Mouse (Mus musculus): ENCODE measurements around the gene Phf23. TPM values are rescaled to one million over a fixed set of nuclear protein-coding genes. Genes with fewer than 3 reads are reported as not detected.

Phf23 gene
- total RNA-seq, 1 experiment = 80.9 TPM

GRCm38 (mm10) chr11:70000396-70000898 is 4.9 kb downstream of the Phf23 start, which contains the start of gene Dvl2:
Dvl2 (plus strand) TSS chr11:70000595.
- in situ Hi-C loops (cut with MboI; ENCODE audit: low sequenced_read_pairs in 2 of 2, unreplicated experiment in 2 of 2) = no loop called here
- H3K4me1 ChIP-seq (ENCODE audit: control insufficient read depth in 2 of 2, insufficient read depth in 2 of 2, low read length in 2 of 2, poor library complexity in 1 of 2) = peaks cover 13 to 23% of the 10 kb centered on the region in 2 experiments
- TF ChIP-seq MAFK (IDR thresholded peaks at IDR 0.05; ENCODE audit: insufficient read depth, low read depth, low read length) (no peak), ZC3H11A (IDR thresholded peaks at IDR 0.05; ENCODE audit: borderline replicate concordance, low read depth, low read length) (no peak), ZNF384 (IDR thresholded peaks at IDR 0.05; ENCODE audit: low read depth, low read length) (no peak), CHD2 (IDR thresholded peaks at IDR 0.05; ENCODE audit: low read depth, low read length) (no peak), HCFC1 (IDR thresholded peaks at IDR 0.05; ENCODE audit: borderline replicate concordance, insufficient read depth, low read length) (peak; percentile 62; the same call in 1 of the 2 replicates)
- DNase-seq (ENCODE audit: low read depth, low spot score) = peak; percentile 96
- peaks cover 34% of the 10 kb centered on the region for H3K36me3 ChIP-seq (ENCODE audit: control insufficient read depth, insufficient read depth, low read length, poor library complexity, severe bottlenecking)
- peak within 1 kb of the TSS; percentile 88 for H3K9ac ChIP-seq (ENCODE audit: insufficient read depth, low read depth, low read length, poor library complexity, severe bottlenecking)
- H3K4me3 ChIP-seq (ENCODE audit: insufficient read depth in 1 of 2, low read depth in 1 of 2, low read length in 2 of 2, poor library complexity in 1 of 2, severe bottlenecking in 1 of 2) = peak within 1 kb of the TSS; percentile 75 to 87
- H3K9me3 ChIP-seq (ENCODE audit: control insufficient read depth, insufficient read depth, low read depth, low read length) = no peaks in the 10 kb centered on the region
- peak within 1 kb of the TSS; percentile 77 for H3K27ac ChIP-seq (ENCODE audit: insufficient read depth, low read depth, low read length, poor library complexity, severe bottlenecking)

- in situ Hi-C loops (cut with MboI; ENCODE audit: low sequenced_read_pairs in 2 of 2, unreplicated experiment in 2 of 2) = no loop called here
- H3K27ac ChIP-seq (ENCODE audit: insufficient read depth, low read depth, low read length, poor library complexity, severe bottlenecking) = peak overlapping the region; percentile 77; the same call in 1 of the 2 replicates
- peak overlapping the region; percentile 75 to 87 for H3K4me3 ChIP-seq (ENCODE audit: insufficient read depth in 1 of 2, low read depth in 1 of 2, low read length in 2 of 2, poor library complexity in 1 of 2, severe bottlenecking in 1 of 2)
- TF ChIP-seq HCFC1 (IDR thresholded peaks at IDR 0.05; ENCODE audit: borderline replicate concordance, insufficient read depth, low read length) = no peak
- TF ChIP-seq ZNF384 (IDR thresholded peaks at IDR 0.05; ENCODE audit: low read depth, low read length) = no peak
- TF ChIP-seq CHD2 (IDR thresholded peaks at IDR 0.05; ENCODE audit: low read depth, low read length) = no peak
- TF ChIP-seq MAFK (IDR thresholded peaks at IDR 0.05; ENCODE audit: insufficient read depth, low read depth, low read length) = no peak
- TF ChIP-seq ZC3H11A (IDR thresholded peaks at IDR 0.05; ENCODE audit: borderline replicate concordance, low read depth, low read length) = no peak
- peaks cover 13 to 26% of the 10 kb centered on the region in 2 experiments for H3K4me1 ChIP-seq (ENCODE audit: control insufficient read depth in 2 of 2, insufficient read depth in 2 of 2, low read length in 2 of 2, poor library complexity in 1 of 2)
- peaks cover 40% of the 10 kb centered on the region for H3K36me3 ChIP-seq (ENCODE audit: control insufficient read depth, insufficient read depth, low read length, poor library complexity, severe bottlenecking)
- H3K9me3 ChIP-seq (ENCODE audit: control insufficient read depth, insufficient read depth, low read depth, low read length) = no peaks in the 10 kb centered on the region
- peak overlapping the region; percentile 88 for H3K9ac ChIP-seq (ENCODE audit: insufficient read depth, low read depth, low read length, poor library complexity, severe bottlenecking)
- no peak for DNase-seq (ENCODE audit: low read depth, low spot score)
Measured at GRCm38 (mm10) chr11:70001159-70001558, 5.6 kb downstream of the Phf23 start.

- Histone ChIP-seq H3K36me3 (ENCODE audit: control insufficient read depth, insufficient read depth, low read length, poor library complexity, severe bottlenecking) (peaks cover 46% of the 10 kb centered on the region), H3K9me3 (ENCODE audit: control insufficient read depth, insufficient read depth, low read depth, low read length) (no peaks in the 10 kb centered on the region), H3K9ac (ENCODE audit: insufficient read depth, low read depth, low read length, poor library complexity, severe bottlenecking) (no peak overlapping the region), H3K4me1 (ENCODE audit: control insufficient read depth in 2 of 2, insufficient read depth in 2 of 2, low read length in 2 of 2, poor library complexity in 1 of 2) (peaks cover 13 to 26% of the 10 kb centered on the region in 2 experiments), H3K27ac (ENCODE audit: insufficient read depth, low read depth, low read length, poor library complexity, severe bottlenecking) (no peak overlapping the region), H3K4me3 (ENCODE audit: insufficient read depth in 1 of 2, low read depth in 1 of 2, low read length in 2 of 2, poor library complexity in 1 of 2, severe bottlenecking in 1 of 2) (peak overlapping the region; percentile 75 to 87)
- in situ Hi-C loops (cut with MboI; ENCODE audit: low sequenced_read_pairs in 2 of 2, unreplicated experiment in 2 of 2) = no loop called here
- TF ChIP-seq ZC3H11A (IDR thresholded peaks at IDR 0.05; ENCODE audit: borderline replicate concordance, low read depth, low read length) (peak; percentile 38; the same call in 1 of the 2 replicates), HCFC1 (IDR thresholded peaks at IDR 0.05; ENCODE audit: borderline replicate concordance, insufficient read depth, low read length) (no peak)
- DNase-seq (ENCODE audit: low read depth, low spot score) = no peak
Measured at GRCm38 (mm10) chr11:70001865-70002264, 6.3 kb downstream of the Phf23 start.

DNA sequence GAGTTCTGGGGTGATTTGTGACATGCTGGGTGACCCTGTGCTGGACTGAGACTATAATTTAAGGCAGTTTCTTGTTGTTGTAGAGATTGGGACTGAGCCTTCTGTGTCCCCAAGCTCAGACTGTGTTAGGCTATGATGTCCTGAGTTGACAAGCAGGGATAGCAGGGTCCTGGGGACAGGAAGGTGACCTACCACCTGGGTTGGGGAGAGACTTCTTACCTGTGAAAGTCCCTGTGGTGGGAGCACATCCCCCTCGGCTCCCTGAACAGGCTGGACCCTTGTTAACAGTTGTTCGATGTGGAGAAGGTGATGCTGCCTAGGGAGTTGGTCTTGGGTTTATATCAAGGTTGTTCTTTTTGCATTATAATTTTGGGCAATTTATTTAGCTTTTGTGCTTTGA is 6.9 kb downstream of the Phf23 start:
- in situ Hi-C loops (cut with MboI; ENCODE audit: low sequenced_read_pairs in 2 of 2, unreplicated experiment in 2 of 2) = no loop called here
- H3K9ac ChIP-seq (ENCODE audit: insufficient read depth, low read depth, low read length, poor library complexity, severe bottlenecking) = no peak overlapping the region
- no peak overlapping the region for H3K27ac ChIP-seq (ENCODE audit: insufficient read depth, low read depth, low read length, poor library complexity, severe bottlenecking)
- H3K4me1 ChIP-seq (ENCODE audit: control insufficient read depth in 2 of 2, insufficient read depth in 2 of 2, low read length in 2 of 2, poor library complexity in 1 of 2) = peaks cover 12 to 28% of the 10 kb centered on the region in 2 experiments
- H3K9me3 ChIP-seq (ENCODE audit: control insufficient read depth, insufficient read depth, low read depth, low read length) = no peaks in the 10 kb centered on the region
- DNase-seq (ENCODE audit: low read depth, low spot score) = no peak
- peak overlapping the region in 1 of 2 experiments; percentile 7; a peak in 1 of 4 replicates for H3K4me3 ChIP-seq (ENCODE audit: insufficient read depth in 1 of 2, low read depth in 1 of 2, low read length in 2 of 2, poor library complexity in 1 of 2, severe bottlenecking in 1 of 2)
- TF ChIP-seq ZC3H11A (IDR thresholded peaks at IDR 0.05; ENCODE audit: borderline replicate concordance, low read depth, low read length) (no peak), ZNF384 (IDR thresholded peaks at IDR 0.05; ENCODE audit: low read depth, low read length) (no peak), CHD2 (IDR thresholded peaks at IDR 0.05; ENCODE audit: low read depth, low read length) (no peak), HCFC1 (IDR thresholded peaks at IDR 0.05; ENCODE audit: borderline replicate concordance, insufficient read depth, low read length) (no peak), MAFK (IDR thresholded peaks at IDR 0.05; ENCODE audit: insufficient read depth, low read depth, low read length) (no peak)
- H3K36me3 ChIP-seq (ENCODE audit: control insufficient read depth, insufficient read depth, low read length, poor library complexity, severe bottlenecking) = peaks cover 52% of the 10 kb centered on the region

Data from ES-E14 (cell line).